Comparison of ENCODE assay signal across 9 mouse cellular contexts in genomic region chr5:107157384-107157783, GRCm38 (mm10).
DNase-seq lines count a peak whose midpoint lies in the region; ATAC-seq and TF ChIP-seq lines count a peak whose summit lies in the region.
"Had no signal": no experiment of that assay in that cellular context is flagged by ENCODE, and none has a peak within 500 bp of the region (broad histone marks: within the 10 kb centered on the region; RNA-seq: fewer than 3 reads in every experiment).

No protein-coding gene starts in this region.

- in situ Hi-C loops in Patski (cut with MboI; ENCODE audit: low pct_unique_long_range_greater_than_20kb), result no loop called here

- WGBS in heart, embryonic 13.5 days, result 48% methylated on average over 9 of the region's 9 CpGs
- WGBS in embryonic facial prominence, embryonic 15.5 days, result 16% methylated on average over 9 of the region's 9 CpGs

- no peak for DNase-seq in heart, postnatal 36 days
- DNase-seq in Patski (ENCODE audit: low read depth, low spot score), result peak; percentile 90
- peak; percentile 44 to 66 for DNase-seq in kidney, postnatal 4 days
- no peak for DNase-seq in thymus, postnatal 14 days
- DNase-seq in natural killer cell, adult 2 months (ENCODE audit: low spot score in 2 of 2), result no peak

- intact Hi-C loops in heart, postnatal 36 days (cut with DNase I), result no loop called here

- H3K4me3 ChIP-seq in heart, embryonic 13.5 days, result no peak overlapping the region
- no peak overlapping the region for H3K4me3 ChIP-seq in embryonic facial prominence, embryonic 15.5 days (replicated peaks)

- CTCF ChIA-PET in Patski (lab: Charles Lee), result interaction anchor here (1.0 to 1.5 kb wide), 3 partner anchors 9 to 129 kb away, joined by 3 to 7 read pairs (median 3); no protein-coding TSS in a partner anchor

- H3K9ac ChIP-seq in heart, embryonic 13.5 days, result no peak overlapping the region
- no peak overlapping the region for H3K9ac ChIP-seq in embryonic facial prominence, embryonic 15.5 days

- no peaks in the 10 kb centered on the region for H3K27me3 ChIP-seq in heart, embryonic 13.5 days (replicated peaks)
- H3K27me3 ChIP-seq in Patski, result no peaks in the 10 kb centered on the region
- no peaks in the 10 kb centered on the region for H3K27me3 ChIP-seq in embryonic facial prominence, embryonic 15.5 days
- H3K27me3 ChIP-seq: CH12.LX had no signal

- no peak overlapping the region; the same call in 1 of the 2 replicates for H3K27ac ChIP-seq in heart, embryonic 13.5 days (replicated peaks)
- H3K27ac ChIP-seq in embryonic facial prominence, embryonic 15.5 days (replicated peaks), result peak overlapping the region; percentile 84

- H3K4me2 ChIP-seq in heart, embryonic 13.5 days, result no peak overlapping the region
- no peak overlapping the region; the same call in 1 of the 2 replicates for H3K4me2 ChIP-seq in embryonic facial prominence, embryonic 15.5 days (replicated peaks)

- TF ChIP-seq CTCF in Patski (IDR thresholded peaks at IDR 0.05), result no peak

- peaks cover 12% of the 10 kb centered on the region for H3K4me1 ChIP-seq in heart, embryonic 13.5 days
- H3K4me1 ChIP-seq in embryonic facial prominence, embryonic 15.5 days, result peaks cover 39% of the 10 kb centered on the region

- 0 out of 2 replicates have a peak, but pooled peaks have one; percentile 37 for ATAC-seq in heart, embryonic 13.5 days (ENCODE audit: extremely low read depth, insufficient number of reproducible peaks, low FRiP score, low TSS enrichment)
- ATAC-seq in Patski, result peak; percentile 99
- peak; percentile 73 for ATAC-seq in embryonic facial prominence, embryonic 15.5 days (ENCODE audit: insufficient number of reproducible peaks, low FRiP score, low TSS enrichment, low read depth)
- ATAC-seq in granulocyte monocyte progenitor cell, adult 5-6 weeks (replicated peaks; ENCODE audit: poor library complexity, severe bottlenecking), result no peak

- POLR2A ChIA-PET in Patski (lab: Charles Lee), result interaction anchor here (0.8 to 0.9 kb wide), 2 partner anchors 28 to 84 kb away, joined by 3 to 4 read pairs; no protein-coding TSS in a partner anchor

- H3K36me3 ChIP-seq in heart, embryonic 13.5 days, result peaks cover 12% of the 10 kb centered on the region
- H3K36me3 ChIP-seq in embryonic facial prominence, embryonic 15.5 days, result peaks cover 11% of the 10 kb centered on the region

- H3K9me3 ChIP-seq in heart, embryonic 13.5 days, result no peaks in the 10 kb centered on the region
- H3K9me3 ChIP-seq in embryonic facial prominence, embryonic 15.5 days (replicated peaks), result no peaks in the 10 kb centered on the region

Comparison
In these comparisons a context has a peak if more than half of its experiments do, and no peak if none do; other contexts are left out.
1. DNase-seq: peak in Patski (single experiment) and kidney, postnatal 4 days (2 of 2); none in heart, postnatal 36 days (0 of 2), thymus, postnatal 14 days (single experiment) and natural killer cell, adult 2 months (0 of 2).